In the genomic region with DNA sequence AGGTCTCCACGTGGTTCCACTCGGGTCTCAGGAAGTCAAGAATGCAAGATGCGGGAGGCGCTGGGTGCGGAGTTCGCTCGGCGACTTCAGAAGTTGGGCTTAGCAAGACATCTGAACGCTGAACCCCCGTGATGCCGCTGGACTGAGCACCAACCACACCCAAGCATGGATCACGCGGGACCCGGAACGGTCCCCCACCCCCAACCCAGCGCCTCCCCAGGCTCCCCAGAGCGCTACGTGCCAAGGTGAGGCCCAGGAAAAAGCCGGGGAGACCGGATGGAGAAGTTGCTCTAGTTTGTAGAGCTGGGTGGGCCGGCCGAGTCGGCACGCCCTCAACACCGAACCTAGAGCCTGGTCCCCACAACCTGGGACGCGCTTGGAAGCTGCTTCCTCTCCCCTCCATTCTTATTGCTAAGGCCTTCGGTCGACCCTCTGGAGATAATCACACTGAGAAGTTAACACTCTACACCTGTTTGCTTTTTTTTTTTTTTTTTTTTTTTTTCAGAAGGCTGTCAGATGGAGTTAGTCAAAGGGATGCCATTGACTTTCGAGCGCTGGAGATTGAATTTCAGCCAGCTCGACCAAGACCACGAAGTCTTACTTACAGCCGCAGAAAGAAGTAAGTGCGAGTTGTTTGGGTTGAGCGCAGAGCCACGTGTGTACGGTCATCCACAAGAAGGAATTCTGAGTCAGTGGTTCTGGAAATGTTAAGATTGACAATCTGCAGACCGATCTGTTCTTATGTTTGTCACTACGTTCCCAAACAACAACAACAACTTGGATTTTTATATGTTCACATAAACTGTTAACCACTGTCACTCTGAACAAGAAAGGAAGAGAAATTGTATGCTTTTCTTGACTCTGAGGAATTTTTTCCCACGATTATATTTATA, we compare ENCODE assay signal across 1 mouse cellular context.
A peak's percentile ranks its signal among the peaks of the same experiment; 100 is the strongest.
TF ChIP-seq lines count a peak whose summit lies in the region.

Gene B3gnt2 (minus strand): TSS at position 627 of the 893 bp plus-strand sequence.

TF ChIP-seq in CH12.LX, 34 proteins besides CTCF, POLR2A, EP300 and RAD21 (continued from another document):
- TF ChIP-seq SMC3 (IDR thresholded peaks at IDR 0.05; ENCODE audit: low read depth, low read length) (peak; percentile 7; the same call in 1 of the 2 replicates), MXI1 (IDR thresholded peaks at IDR 0.05; ENCODE audit: low read depth, low read length) (peak; percentile 80), JUND (conservative IDR thresholded peaks at IDR 0.05; ENCODE audit: low read depth, low read length) (no peak), SIN3A (IDR thresholded peaks at IDR 0.05; ENCODE audit: low read length) (peak; percentile 84), IRF4 (IDR thresholded peaks at IDR 0.05; ENCODE audit: low read depth, low read length) (0 out of 2 replicates have a peak, but pooled peaks have one; percentile 9), NRF1 (IDR thresholded peaks at IDR 0.05; ENCODE audit: low read depth, low read length) (0 out of 2 replicates have a peak, but pooled peaks have one; percentile 27), ZNF384 (IDR thresholded peaks at IDR 0.05; ENCODE audit: low read depth, low read length) (peak; percentile 92)
TF ChIP-seq in CH12.LX: peak in this region for 22.
